Mouse (Mus musculus): Measurements from ENCODE around the gene Gm33543.

DNA sequence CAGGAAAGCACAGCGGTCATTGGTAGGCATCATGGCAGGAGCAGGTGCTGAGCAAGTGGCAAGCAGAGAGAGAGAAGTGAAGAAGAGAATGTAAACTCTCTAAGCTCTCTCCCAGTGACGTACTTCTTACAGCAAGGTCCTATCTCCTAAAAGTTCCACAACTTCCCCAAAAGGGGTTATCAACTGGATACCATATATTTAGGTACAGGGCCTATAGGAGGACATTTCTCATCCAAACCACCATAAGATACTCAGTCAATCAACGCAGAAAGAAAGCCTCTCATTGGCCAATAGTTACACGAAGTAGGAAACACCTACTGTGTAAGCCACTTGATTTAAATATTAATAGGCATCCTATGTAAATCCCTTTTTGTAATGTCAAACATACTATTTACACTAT, 3.7 kb downstream of the Gm33543 start:
- TF ChIP-seq CTCF (conservative IDR thresholded peaks at IDR 0.05 in 1 of 2, IDR thresholded peaks at IDR 0.05 in 1 of 2; ENCODE audit: low read depth in 2 of 2, low read length in 2 of 2): no peak
- TF ChIP-seq CHD1 (IDR thresholded peaks at IDR 0.05; ENCODE audit: low read depth, low read length): no peak
- TF ChIP-seq ETS1 (conservative IDR thresholded peaks at IDR 0.05; ENCODE audit: low read depth, low read length): no peak
- TF ChIP-seq EP300 (IDR thresholded peaks at IDR 0.05; ENCODE audit: low read length): no peak
- TF ChIP-seq POLR2A (IDR thresholded peaks at IDR 0.05; ENCODE audit: low read depth, low read length): no peak
- no peak for TF ChIP-seq ZC3H11A (IDR thresholded peaks at IDR 0.05; ENCODE audit: low read depth, low read length)
- TF ChIP-seq CHD2 (IDR thresholded peaks at IDR 0.05; ENCODE audit: low read length): no peak
- TF ChIP-seq SIN3A (IDR thresholded peaks at IDR 0.05; ENCODE audit: low read length): no peak

Data from CH12.LX (cell line).